Mouse (Mus musculus) embryonic facial prominence, embryonic 11.5 days (tissue): ENCODE data around the gene Shank1. TPM values are rescaled to one million over a fixed set of nuclear protein-coding genes. Genes with fewer than 3 reads are reported as not detected.

ENCODE experiments used
- ATAC-seq: fragments of 200-750 bp; cut with Nextera tagmentation; replicated peaks from 2 replicates; pipeline ENCODE4 v1.8.0; 2017; ENCODE audit warnings: low read depth; ENCODE audit not compliant: insufficient number of reproducible peaks, low FRiP score, low TSS enrichment
- DNase-seq: peaks from one replicate; pipeline ENCODE4 v3.0.0-alpha.2; 2015; ENCODE audit warnings: low spot score
- H3K27ac ChIP-seq: fragments of 300-500 bp; sonication (generic); replicated peaks from 2 replicates; pipeline ENCODE4 v1.5.1; 2014; ENCODE audit warnings: mild to moderate bottlenecking, low read depth, low read length, control low read depth
- H3K27me3 ChIP-seq: fragments of 300-500 bp; sonication (generic); 2 replicates; pipeline ENCODE4 v1.6.1; 2014; ENCODE audit warnings: mild to moderate bottlenecking, low read length, moderate library complexity, mixed read lengths; ENCODE audit not compliant: control insufficient read depth, insufficient read depth
- H3K36me3 ChIP-seq: fragments of 300-500 bp; sonication (generic); replicated peaks from 2 replicates; pipeline ENCODE4 v1.6.1; 2014; ENCODE audit warnings: low read depth, mild to moderate bottlenecking, low read length, moderate library complexity, mixed read lengths; ENCODE audit not compliant: control insufficient read depth, insufficient read depth
- H3K4me1 ChIP-seq: fragments of 300-500 bp; sonication (generic); 2 replicates; pipeline ENCODE4 v1.6.1; 2014; ENCODE audit warnings: low read length, mixed read lengths; ENCODE audit not compliant: control insufficient read depth, insufficient read depth
- H3K4me2 ChIP-seq: fragments of 300-500 bp; sonication (generic); 2 replicates; pipeline ENCODE4 v1.6.1; 2014; ENCODE audit warnings: low read depth, mild to moderate bottlenecking, control low read depth, low read length, moderate library complexity
- H3K4me3 ChIP-seq: fragments of 300-500 bp; sonication (generic); 2 replicates; pipeline ENCODE4 v1.5.1; 2014; ENCODE audit warnings: low read depth, low read length, control low read depth
- H3K9ac ChIP-seq: fragments of 300-500 bp; sonication (generic); replicated peaks from 2 replicates; pipeline ENCODE4 v1.6.1; 2014; ENCODE audit warnings: mild to moderate bottlenecking, control low read depth, low read length
- H3K9me3 ChIP-seq: fragments of 300-500 bp; sonication (generic); replicated peaks from 2 replicates; pipeline ENCODE4 v1.6.1; 2016; ENCODE audit warnings: mild to moderate bottlenecking, low read length, inconsistent platforms, mixed read lengths; ENCODE audit not compliant: control insufficient read depth
- WGBS: fragments of 180-500 bp; shearing (Covaris S2); extraction: QIAGEN DNeasy Blood & Tissue Kit; methylation state at CpG from one replicate; pipeline ENCODE4 v1.1.7; 2014; 5-methylcytosine and 5-hydroxymethylcytosine counted together
- polyA plus RNA-seq: library from polyadenylated mRNA; unstranded; fragments of >200 nt; fragmentation: Nextera tagmentation; extraction: Ambion mirVana; gene quantifications from 2 replicates; pipeline ENCODE4 v1.2.1, GENCODE M21; 2014

The Shank1 gene
- polyA plus RNA-seq, 1 experiment from 2014 or later, result 1.00 TPM

DNA sequence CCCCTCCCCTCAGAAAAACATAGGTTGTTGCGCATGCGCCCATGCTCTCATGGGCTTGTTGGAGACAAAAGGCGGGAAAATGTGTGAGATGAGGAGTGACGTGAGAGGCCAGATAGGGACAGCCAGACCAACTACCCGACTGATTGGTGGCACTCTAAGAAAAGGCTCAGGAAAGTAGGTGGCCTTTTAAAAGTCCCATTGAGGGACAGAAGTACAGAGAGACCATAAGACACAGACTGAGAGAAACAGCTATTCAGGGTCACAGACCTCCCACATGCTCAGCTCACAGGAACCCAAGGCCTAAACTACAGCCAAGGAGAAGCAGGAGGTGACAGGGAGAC is 95.9 kb downstream of the Shank1 start:
- Histone ChIP-seq H3K9ac (no peak overlapping the region), H3K27me3 (no peaks in the 10 kb centered on the region), H3K4me2 (no peak overlapping the region), H3K4me3 (no peak overlapping the region), H3K9me3 (no peaks in the 10 kb centered on the region), H3K4me1 (no peaks in the 10 kb centered on the region), H3K27ac (no peak overlapping the region), H3K36me3 (no peaks in the 10 kb centered on the region)
- 2% methylated on average over 5 of the region's 5 CpGs for WGBS
- DNase-seq, result no peak
- ATAC-seq, result no peak; the same call in 1 of the 2 replicates

Other genes with a start within 250 kb of the Shank1 start
- not detected in 2 replicates for gene Klk1b21, start 207.9 kb upstream of the Shank1 start, polyA plus RNA-seq
- not detected in 2 replicates for gene Klk1b22, start 197.6 kb upstream of the Shank1 start, polyA plus RNA-seq
- gene Klk1b16, start 173.5 kb upstream of the Shank1 start, polyA plus RNA-seq, result not detected in 2 replicates
- not detected in 2 replicates for gene Klk1b24, start 122.0 kb upstream of the Shank1 start, polyA plus RNA-seq
- not detected in 2 replicates for gene Klk1b3, start 112.1 kb upstream of the Shank1 start, polyA plus RNA-seq
- not detected in 2 replicates for gene Klk1b4, start 102.8 kb upstream of the Shank1 start, polyA plus RNA-seq
- gene Klk1b5, start 94.3 kb upstream of the Shank1 start, polyA plus RNA-seq, result not detected in 2 replicates
- not detected in 2 replicates for gene Klk1, start 84.9 kb upstream of the Shank1 start, polyA plus RNA-seq
- not detected in 2 replicates for gene Gm36864, start 74.1 kb upstream of the Shank1 start, polyA plus RNA-seq
- 1.00 and 1.9 TPM in 2 replicates for gene 1700028J19Rik, start 63.6 kb upstream of the Shank1 start, polyA plus RNA-seq
- 121 and 132 TPM in 2 replicates for gene 2410002F23Rik, start 63.5 kb upstream of the Shank1 start, polyA plus RNA-seq
- not detected in 2 replicates for gene Acp4, start 52.9 kb upstream of the Shank1 start, polyA plus RNA-seq
- gene Gm15517, start 48.8 kb upstream of the Shank1 start, polyA plus RNA-seq, result 2.3 TPM in 1 of 2 replicates, not detected in the other
- 2.2 and 2.3 TPM in 2 replicates for gene Clec11a, start 3.4 kb upstream of the Shank1 start, polyA plus RNA-seq
- 1.4 and 1.9 TPM in 2 replicates for gene Syt3, start 73.8 kb downstream of the Shank1 start, polyA plus RNA-seq
- gene 1700008O03Rik, start 75.6 kb downstream of the Shank1 start, polyA plus RNA-seq, result 0.99 and 1.4 TPM in 2 replicates
- gene Lrrc4b, start 118.8 kb downstream of the Shank1 start, polyA plus RNA-seq, result 1.9 and 3.2 TPM in 2 replicates
- not detected in 2 replicates for gene Aspdh, start 155.1 kb downstream of the Shank1 start, polyA plus RNA-seq
- 61.1 and 66.4 TPM in 2 replicates for gene Josd2, start 157.7 kb downstream of the Shank1 start, polyA plus RNA-seq
- 76.4 and 89.8 TPM in 2 replicates for gene Emc10, start 186.3 kb downstream of the Shank1 start, polyA plus RNA-seq
- 10.8 and 11.2 TPM in 2 replicates for gene Fam71e1, start 186.3 kb downstream of the Shank1 start, polyA plus RNA-seq
- gene Mybpc2, start 214.4 kb downstream of the Shank1 start, polyA plus RNA-seq, result 0.07 TPM in 1 of 2 replicates, not detected in the other
- not detected in 2 replicates for gene Spib, start 221.8 kb downstream of the Shank1 start, polyA plus RNA-seq
- 56.3 and 61.4 TPM in 2 replicates for gene Pold1, start 238.6 kb downstream of the Shank1 start, polyA plus RNA-seq
- 63.7 and 69.6 TPM in 2 replicates for gene Nr1h2, start 243.7 kb downstream of the Shank1 start, polyA plus RNA-seq